Mouse (Mus musculus): ENCODE data around the gene Pdcd11.

Pdcd11 gene

DNA sequence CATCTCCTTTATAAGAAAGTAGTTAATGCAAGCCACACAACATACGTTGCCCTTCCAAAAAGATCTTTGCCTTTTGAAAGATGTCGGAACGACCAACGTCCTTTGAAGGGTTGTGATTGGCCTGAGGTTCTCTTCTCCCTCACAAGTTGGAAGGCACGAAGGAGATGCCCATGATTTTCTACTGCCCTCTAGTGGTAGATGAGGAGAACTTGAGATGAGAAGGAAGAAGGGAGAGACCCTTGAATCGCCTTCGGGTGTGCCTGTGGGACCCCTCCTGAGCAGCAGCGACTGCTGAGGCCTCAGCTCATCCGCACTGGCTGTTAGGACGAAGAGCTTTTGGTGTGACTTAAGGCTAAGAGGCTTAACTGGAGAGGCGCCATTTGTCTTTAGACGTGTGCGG, 77.7 kb downstream of the Pdcd11 start:
- DNase-seq (ENCODE audit: low read depth, low spot score), result peak; percentile 73

DNA sequence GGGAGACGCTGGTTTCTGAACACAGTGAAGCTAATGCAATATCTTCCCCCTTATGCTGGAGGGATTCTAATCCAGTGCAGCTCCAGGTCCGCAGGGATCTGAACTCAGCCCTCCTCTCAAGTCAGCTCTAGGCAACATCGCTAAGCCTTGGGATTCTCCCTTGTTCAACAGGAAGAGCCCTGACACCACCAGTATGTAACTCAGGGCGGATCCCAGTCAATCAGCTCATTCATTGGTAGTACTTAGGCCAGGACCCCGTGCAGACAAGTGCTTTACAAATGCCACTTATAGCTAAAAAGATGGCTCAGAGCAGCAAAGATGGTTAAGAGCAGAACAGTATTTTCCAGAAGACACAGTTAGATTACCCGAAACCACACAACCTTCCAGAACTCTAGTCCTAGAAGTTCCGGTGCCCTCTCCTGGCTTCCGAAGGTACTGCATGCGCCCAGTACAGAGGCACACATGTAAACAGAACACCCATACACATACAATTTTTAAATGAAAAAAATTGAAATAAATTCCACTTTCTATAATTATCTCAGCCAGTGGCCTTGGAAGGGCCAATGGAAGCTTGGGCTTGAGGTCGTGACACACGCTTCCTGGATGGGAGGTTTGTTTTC, 78.3 kb downstream of the Pdcd11 start:
- peak; percentile 87 for DNase-seq (ENCODE audit: low read depth, low spot score)

DNA sequence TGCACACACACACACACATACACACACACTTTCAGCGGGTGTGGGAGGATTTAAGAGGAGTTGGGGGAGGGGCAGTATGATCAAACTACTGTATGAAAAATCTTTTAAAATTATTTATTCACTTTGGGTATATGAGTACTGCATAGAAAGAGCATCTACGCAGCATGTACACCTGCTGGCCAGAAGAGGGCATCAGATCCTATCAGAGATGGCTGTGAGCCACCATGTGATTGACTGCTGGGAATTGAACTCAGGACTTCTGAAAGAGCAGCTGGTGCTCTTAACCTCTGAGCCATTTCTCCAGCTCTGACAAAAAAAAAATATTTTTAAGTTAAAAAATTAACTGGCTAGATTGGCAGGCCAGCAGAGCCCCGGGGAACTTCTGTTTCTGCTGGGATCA, 83.9 kb downstream of the Pdcd11 start:
- peak; percentile 55 for DNase-seq (ENCODE audit: low read depth, low spot score)

DNA sequence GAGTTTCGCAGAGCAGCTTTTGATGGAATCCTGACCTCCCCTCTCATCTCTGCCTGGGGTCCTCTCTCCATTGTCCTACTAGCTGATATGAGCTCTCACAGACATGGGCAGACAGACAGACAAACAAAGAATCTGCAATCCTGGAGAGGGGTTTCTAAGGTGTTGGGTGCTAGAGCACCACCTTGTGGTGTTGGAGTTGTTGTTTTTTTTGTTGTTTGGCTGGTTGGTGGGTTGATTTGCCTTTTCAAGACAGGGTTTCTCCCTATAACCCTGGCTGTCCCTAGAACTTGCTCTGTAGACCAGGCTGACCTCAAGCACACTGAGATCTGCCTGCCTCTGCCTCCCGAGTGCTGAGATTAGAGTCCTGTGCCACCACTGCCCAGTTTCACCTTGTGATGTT, 84.9 kb downstream of the Pdcd11 start:
- peak; percentile 19 for DNase-seq (ENCODE audit: low read depth, low spot score)

DNA sequence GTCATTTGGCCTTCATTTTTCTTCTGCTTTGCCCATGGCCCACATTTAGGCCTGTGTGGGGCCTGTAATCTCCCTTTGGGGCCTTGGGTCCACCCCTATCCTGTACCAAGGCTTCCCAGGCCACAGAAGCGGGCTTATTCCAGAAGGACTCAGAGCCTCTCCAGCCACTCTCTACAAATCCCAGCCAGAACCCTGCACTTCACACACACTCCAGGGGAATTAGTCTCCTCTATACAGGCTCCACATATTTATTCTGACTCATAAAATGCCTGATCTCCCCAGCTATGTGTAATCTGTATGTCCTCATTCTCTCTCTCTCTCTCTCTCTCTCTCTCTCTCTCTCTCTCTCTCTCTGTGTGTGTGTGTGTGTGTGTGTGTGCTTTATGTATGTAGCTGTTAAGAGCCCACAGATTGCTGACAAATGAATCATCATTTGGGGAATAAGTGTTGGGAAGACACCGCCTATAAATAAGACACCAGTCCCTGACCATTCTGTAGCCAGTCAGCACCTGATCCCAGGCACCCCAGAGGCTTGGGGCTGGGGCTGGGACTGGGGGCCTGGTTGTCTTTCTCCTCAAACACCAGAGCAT, 86.4 kb downstream of the Pdcd11 start:
- DNase-seq (ENCODE audit: low read depth, low spot score), result no peak

DNA sequence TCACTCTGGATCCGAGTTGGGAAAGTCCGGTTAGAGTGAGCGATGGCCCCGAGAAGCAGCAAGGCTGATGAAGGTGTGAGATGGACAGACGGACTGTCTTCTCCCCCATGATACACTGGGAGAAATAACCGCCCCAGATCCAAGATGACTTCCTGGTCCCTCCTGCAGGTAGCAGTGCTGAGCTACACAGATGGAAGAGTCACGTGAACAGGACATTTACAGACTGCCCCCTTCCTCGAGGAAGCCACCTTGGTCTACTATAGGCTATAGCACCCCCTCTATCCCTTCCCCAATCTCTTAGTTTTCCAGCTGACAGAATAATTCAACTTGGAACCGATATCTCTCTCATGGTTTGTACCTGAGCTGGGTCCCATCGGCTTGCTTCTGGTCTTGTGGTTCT, 87.4 kb downstream of the Pdcd11 start:
- DNase-seq (ENCODE audit: low read depth, low spot score), result peak; percentile 20

DNA sequence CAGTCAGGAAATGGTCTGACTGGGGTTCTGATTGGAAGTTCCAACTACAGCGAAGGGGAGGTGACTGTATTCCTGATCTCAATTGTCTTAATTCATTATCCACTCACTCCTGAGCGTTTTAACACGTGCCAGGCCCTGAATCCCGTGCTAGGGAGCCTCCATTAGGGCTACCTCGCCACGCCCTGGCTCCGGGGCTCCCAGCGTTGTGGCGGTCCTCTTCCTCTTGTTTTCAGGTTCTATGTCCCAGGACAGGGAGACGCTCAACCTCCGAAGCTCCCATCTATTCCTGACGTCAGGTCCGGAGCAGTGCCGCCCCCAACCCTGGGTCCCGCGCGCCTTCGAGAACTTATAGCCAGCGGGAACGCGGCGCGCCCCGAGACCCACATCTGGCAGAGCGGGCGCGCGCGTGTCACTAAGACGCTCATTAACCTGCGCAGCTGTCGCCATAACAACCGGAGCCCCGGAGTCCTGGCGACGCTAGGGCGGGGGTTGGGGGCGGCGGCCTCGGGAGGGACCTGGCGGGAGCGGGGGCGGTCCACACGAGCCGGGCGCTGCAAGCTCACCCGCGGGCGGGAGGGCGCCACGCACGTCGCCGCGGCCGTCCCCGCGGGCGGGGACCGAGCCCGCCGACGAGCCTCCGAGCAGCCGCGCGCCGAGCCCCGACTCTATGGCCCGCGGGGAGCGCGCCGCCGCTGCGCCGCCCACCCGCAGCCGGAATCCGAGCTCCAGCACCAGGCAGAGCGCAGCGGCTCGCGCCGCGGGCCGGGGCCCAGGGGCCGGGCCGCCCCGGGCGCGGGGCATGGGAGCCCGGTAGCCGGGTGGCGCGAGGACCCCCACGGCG, 88.1 kb downstream of the Pdcd11 start, which contains the start of gene Neurl1a:
TSS of gene Neurl1a (plus strand) at position 390 of the 841 bp plus-strand sequence.
- DNase-seq (ENCODE audit: low read depth, low spot score), result peak; percentile 28

DNA sequence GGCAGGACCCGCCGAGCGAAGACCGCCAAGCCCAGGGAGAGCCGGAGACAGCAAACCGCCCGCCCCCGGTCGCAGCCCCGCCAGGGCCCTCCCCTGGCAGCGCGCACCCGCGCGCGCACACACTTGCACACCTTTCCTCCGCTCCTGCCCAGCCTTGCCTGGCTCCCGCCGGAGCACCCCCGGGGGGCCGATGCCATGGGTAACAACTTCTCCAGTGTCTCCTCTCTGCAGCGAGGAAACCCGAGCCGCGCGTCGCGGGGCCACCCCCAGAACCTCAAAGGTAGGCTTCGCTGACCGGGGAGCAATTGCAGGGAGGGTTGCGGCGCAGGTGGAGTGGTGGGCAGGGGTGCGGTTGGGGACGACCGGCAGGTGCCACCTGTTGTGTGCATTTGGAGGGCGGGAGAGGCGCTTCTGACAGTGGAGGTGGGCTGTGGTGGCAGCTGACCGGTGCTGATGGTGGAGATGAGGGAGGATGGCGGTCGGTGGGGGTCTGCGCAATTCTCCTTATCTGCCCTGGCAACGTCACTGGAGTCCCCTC, 88.8 kb downstream of the Pdcd11 start:
- peak; percentile 7 for DNase-seq (ENCODE audit: low read depth, low spot score)

DNA sequence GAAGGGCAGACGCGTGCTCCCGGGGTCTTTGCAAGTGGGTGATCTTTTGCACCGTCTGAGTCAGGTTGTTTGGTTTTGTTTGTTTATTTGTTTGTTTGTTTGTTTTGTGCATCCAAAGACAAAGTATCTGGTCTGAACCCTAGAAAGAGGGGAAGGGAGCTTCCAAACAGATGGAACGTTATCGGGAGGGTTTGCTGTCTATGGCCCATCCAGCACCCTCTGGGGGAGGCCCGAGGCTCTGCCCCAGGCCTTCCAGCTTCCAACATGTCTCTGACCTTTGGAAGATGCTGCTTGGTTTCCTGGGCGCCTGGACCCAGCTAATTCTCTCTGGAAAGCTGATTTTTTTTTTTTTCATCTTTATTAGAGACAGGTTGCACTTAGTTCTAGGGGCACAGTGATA, 89.4 kb downstream of the Pdcd11 start:
- no peak for DNase-seq (ENCODE audit: low read depth, low spot score)

Data from CD4-positive, CD25-positive, alpha-beta regulatory T cell, adult 2 months (primary cell).